Comparison of ENCODE assay signal across 10 mouse cellular contexts in genomic region chr4:106102451-106102977, GRCm38 (mm10).
DNase-seq lines count a peak whose midpoint lies in the region; ATAC-seq lines count a peak whose summit lies in the region.
"Had no signal": no experiment of that assay in that cellular context is flagged by ENCODE, and none has a peak within 500 bp of the region (broad histone marks: within the 10 kb centered on the region; RNA-seq: fewer than 3 reads in every experiment).

No protein-coding gene starts in this region.

- ATAC-seq in embryonic facial prominence, embryonic 12.5 days (ENCODE audit: insufficient number of reproducible peaks, insufficient read depth, low FRiP score, low TSS enrichment) = peak; percentile 50; the same call in 1 of the 2 replicates
- peak; percentile 75; the same call in 1 of the 2 replicates for ATAC-seq in hindbrain, embryonic 16.5 days
- ATAC-seq in midbrain, embryonic 14.5 days (ENCODE audit: low FRiP score, low TSS enrichment) = peak; percentile 56
- ATAC-seq: intestine, embryonic 16.5 days had no signal

- H3K9me3 ChIP-seq in embryonic facial prominence, embryonic 12.5 days = no peaks in the 10 kb centered on the region
- H3K9me3 ChIP-seq in hindbrain, embryonic 16.5 days (ENCODE audit: control insufficient read depth, low read length) = no peaks in the 10 kb centered on the region
- no peaks in the 10 kb centered on the region for H3K9me3 ChIP-seq in midbrain, embryonic 14.5 days (ENCODE audit: control insufficient read depth, low read length)

- peak overlapping the region; percentile 32 for H3K4me2 ChIP-seq in embryonic facial prominence, embryonic 12.5 days (replicated peaks)
- peak overlapping the region; percentile 28; the same call in 1 of the 2 replicates for H3K4me2 ChIP-seq in hindbrain, embryonic 16.5 days (ENCODE audit: low read length)
- H3K4me2 ChIP-seq in midbrain, embryonic 14.5 days (ENCODE audit: low read length) = peak overlapping the region; percentile 2; the same call in 1 of the 2 replicates

- H3K9ac ChIP-seq in embryonic facial prominence, embryonic 12.5 days = no peak overlapping the region
- no peak overlapping the region for H3K9ac ChIP-seq in hindbrain, embryonic 16.5 days (ENCODE audit: low read depth, low read length)
- H3K9ac ChIP-seq in midbrain, embryonic 14.5 days (replicated peaks; ENCODE audit: low read length) = no peak overlapping the region
- H3K9ac ChIP-seq: liver, embryonic 14.5 days had no signal

- 19% methylated on average over 7 of the region's 7 CpGs for WGBS in embryonic facial prominence, embryonic 12.5 days
- WGBS in hindbrain, embryonic 16.5 days = 14% methylated on average over 7 of the region's 7 CpGs
- 4% methylated on average over 7 of the region's 7 CpGs for WGBS in midbrain, embryonic 14.5 days

- peak; percentile 10 for DNase-seq in brain, embryonic 18.5 days (ENCODE audit: low read depth, low spot score)
- DNase-seq in midbrain, embryonic 14.5 days = peak; percentile 68
- no peak for DNase-seq in layer of hippocampus, adult 18-20 months (ENCODE audit: low spot score in 2 of 2)
- DNase-seq in adrenal gland, adult 2 months = no peak
- DNase-seq in testis, postnatal 14 days (ENCODE audit: low spot score) = no peak

- H3K27me3 ChIP-seq in embryonic facial prominence, embryonic 12.5 days = no peaks in the 10 kb centered on the region
- no peaks in the 10 kb centered on the region for H3K27me3 ChIP-seq in hindbrain, embryonic 16.5 days (replicated peaks; ENCODE audit: control insufficient read depth, insufficient read depth, low read length)
- no peaks in the 10 kb centered on the region for H3K27me3 ChIP-seq in midbrain, embryonic 14.5 days (ENCODE audit: control insufficient read depth, insufficient read depth, low read length)

- peak overlapping the region; percentile 80 for H3K27ac ChIP-seq in embryonic facial prominence, embryonic 12.5 days
- no peak overlapping the region; the same call in 1 of the 2 replicates for H3K27ac ChIP-seq in hindbrain, embryonic 16.5 days (ENCODE audit: low read depth, low read length)
- H3K27ac ChIP-seq in midbrain, embryonic 14.5 days (replicated peaks; ENCODE audit: low read depth, low read length) = peak overlapping the region; percentile 47
- H3K27ac ChIP-seq: liver, embryonic 14.5 days had no signal

- no peaks in the 10 kb centered on the region for H3K36me3 ChIP-seq in embryonic facial prominence, embryonic 12.5 days
- no peaks in the 10 kb centered on the region for H3K36me3 ChIP-seq in hindbrain, embryonic 16.5 days (ENCODE audit: control insufficient read depth, insufficient read depth, low read length)
- H3K36me3 ChIP-seq in midbrain, embryonic 14.5 days (ENCODE audit: control insufficient read depth, insufficient read depth, low read length) = no peaks in the 10 kb centered on the region
- H3K36me3 ChIP-seq: G1E had no signal

- no peak overlapping the region for H3K4me3 ChIP-seq in embryonic facial prominence, embryonic 12.5 days
- no peak overlapping the region for H3K4me3 ChIP-seq in hindbrain, embryonic 16.5 days (ENCODE audit: low read length)
- no peak overlapping the region for H3K4me3 ChIP-seq in midbrain, embryonic 14.5 days (replicated peaks; ENCODE audit: low read depth, low read length)

- H3K4me1 ChIP-seq in embryonic facial prominence, embryonic 12.5 days = peaks cover 51% of the 10 kb centered on the region
- H3K4me1 ChIP-seq in hindbrain, embryonic 16.5 days (ENCODE audit: control insufficient read depth, insufficient read depth, low read depth, low read length) = peaks cover 20% of the 10 kb centered on the region
- peaks cover 30% of the 10 kb centered on the region for H3K4me1 ChIP-seq in midbrain, embryonic 14.5 days (ENCODE audit: control insufficient read depth, insufficient read depth, low read length)

Comparison
In these comparisons a context has a peak if more than half of its experiments do, and no peak if none do; other contexts are left out.
1. DNase-seq: peak in brain, embryonic 18.5 days (single experiment) and midbrain, embryonic 14.5 days (single experiment); none in layer of hippocampus, adult 18-20 months (0 of 2), adrenal gland, adult 2 months (single experiment) and testis, postnatal 14 days (single experiment).
2. Peak in every context shown above with its lines, with median percentiles within 50 percentile points of each other: ATAC-seq and H3K4me2 ChIP-seq.